Mouse (Mus musculus) heart, postnatal 0 days (tissue): ENCODE results near the gene Fh1.

Experiments
- CTCF ChIP-seq: IDR thresholded peaks from 2 replicates; pipeline ENCODE4 v1.5.1; 2016; ENCODE audit warnings: antibody characterized with exemption, control low read depth, low read depth
- EP300 ChIP-seq: IDR thresholded peaks from 2 replicates; pipeline ENCODE4 v1.6.1; 2016; ENCODE audit warnings: antibody characterized with exemption, low read depth

- TF ChIP-seq CTCF (no peak), EP300 (no peak)
These were observed 45.1 kb downstream of the Fh1 start for GRCm38 (mm10) chr1:175580346-175580745.
